Mouse (Mus musculus) neural tube, embryonic 12.5 days (tissue): ENCODE measurements around the gene Dusp28. TPM values are rescaled to one million over a fixed set of nuclear protein-coding genes. Genes with fewer than 3 reads are reported as not detected.

Experiments used
- ATAC-seq: fragments of 200-750 bp; cut with Nextera tagmentation; 2 replicates; pipeline ENCODE4 v1.8.0; 2017; ENCODE audit warnings: low read depth, mild to moderate bottlenecking, moderate TSS enrichment, moderate library complexity; ENCODE audit not compliant: low FRiP score
- H3K27ac ChIP-seq: fragments of 300-500 bp; sonication (generic); 2 replicates; pipeline ENCODE4 v1.5.1; 2016
- H3K27me3 ChIP-seq: fragments of 300-500 bp; sonication (generic); replicated peaks from 2 replicates; pipeline ENCODE4 v1.6.1; 2016; ENCODE audit warnings: mild to moderate bottlenecking
- H3K36me3 ChIP-seq: fragments of 300-500 bp; sonication (generic); 2 replicates; pipeline ENCODE4 v1.6.1; 2016; ENCODE audit warnings: mild to moderate bottlenecking
- H3K4me1 ChIP-seq: fragments of 300-500 bp; sonication (generic); 2 replicates; pipeline ENCODE4 v1.6.1; 2016
- H3K4me2 ChIP-seq: fragments of 300-500 bp; sonication (generic); replicated peaks from 2 replicates; pipeline ENCODE4 v1.6.1; 2016; ENCODE audit warnings: mild to moderate bottlenecking
- H3K4me3 ChIP-seq: fragments of 300-500 bp; sonication (generic); 2 replicates; pipeline ENCODE4 v1.5.1; 2016
- H3K9ac ChIP-seq: fragments of 300-500 bp; sonication (generic); 2 replicates; pipeline ENCODE4 v1.6.1; 2016; ENCODE audit warnings: mild to moderate bottlenecking
- H3K9me3 ChIP-seq: fragments of 300-500 bp; sonication (generic); 2 replicates; pipeline ENCODE4 v1.6.1; 2016; ENCODE audit warnings: mild to moderate bottlenecking
- WGBS: fragments of 180-500 bp; shearing (Covaris S2); methylation state at CpG from one replicate; pipeline ENCODE4 v1.1.7; 2016; 5-methylcytosine and 5-hydroxymethylcytosine counted together
- polyA plus RNA-seq: library from polyadenylated mRNA; unstranded; fragments of >200 nt; fragmentation: Nextera tagmentation; extraction: Ambion mirVana; gene quantifications from 2 replicates; pipeline ENCODE4 v1.2.1, GENCODE M21; 2016

The Dusp28 gene
- polyA plus RNA-seq, result 13.1 and 13.4 TPM in 2 replicates

GRCm38 (mm10) chr1:92906779-92907631, at the start of gene Dusp28:
TSS of gene Dusp28 (plus strand) at chr1:92906981.
- Histone ChIP-seq H3K4me2 (peak within 1 kb of the TSS; percentile 68), H3K27ac (peak within 1 kb of the TSS; percentile 44)
- under 1% methylated on average over 81 of the region's 81 CpGs for WGBS

GRCm38 (mm10) chr1:92861503-92861902, 45.3 kb upstream of the Dusp28 start:
- Histone ChIP-seq H3K4me2 (no peak overlapping the region), H3K9ac (no peak overlapping the region), H3K9me3 (no peaks in the 10 kb centered on the region), H3K4me3 (no peak overlapping the region), H3K4me1 (no peaks in the 10 kb centered on the region), H3K27me3 (no peaks in the 10 kb centered on the region), H3K36me3 (peaks cover 37% of the 10 kb centered on the region), H3K27ac (no peak overlapping the region)
- ATAC-seq, result no peak
- 79% methylated on average over 6 of the region's 6 CpGs for WGBS

More at GRCm38 (mm10) chr1:92906779-92907631, at the start of gene Dusp28:
- H3K4me1 ChIP-seq, result peaks cover 36% of the 10 kb centered on the region
- no peaks in the 10 kb centered on the region for H3K9me3 ChIP-seq
- peak within 1 kb of the TSS; percentile 61 for H3K9ac ChIP-seq
- peak within 1 kb of the TSS; percentile 72 for H3K4me3 ChIP-seq
- ATAC-seq, result peak; percentile 92
- H3K36me3 ChIP-seq, result no peaks in the 10 kb centered on the region
- 0 out of 2 replicates have a peak, but pooled peaks cover 4% of the 10 kb centered on the region for H3K27me3 ChIP-seq

DNA sequence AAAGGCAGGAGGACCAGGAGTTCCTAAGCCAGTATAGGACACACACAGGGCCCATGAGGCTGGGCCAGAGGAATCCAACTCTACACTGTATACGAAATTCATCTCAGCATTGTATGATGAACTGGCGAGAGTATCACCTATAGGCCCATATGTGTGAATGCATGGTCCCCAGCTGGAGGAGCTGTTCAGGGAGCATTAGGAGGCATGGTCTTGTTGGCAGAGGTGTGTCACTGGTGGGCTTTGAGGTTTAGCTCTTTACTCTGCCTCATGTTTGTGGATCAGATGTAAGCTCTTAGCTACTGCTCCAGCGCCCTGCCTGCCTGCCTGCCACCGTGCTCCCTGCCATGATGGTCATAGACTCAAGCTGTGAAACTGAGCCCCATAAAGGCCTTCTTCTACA, 43.5 kb upstream of the Dusp28 start:
- Histone ChIP-seq H3K9ac (no peak overlapping the region), H3K4me3 (no peak overlapping the region), H3K9me3 (no peaks in the 10 kb centered on the region), H3K4me1 (no peaks in the 10 kb centered on the region), H3K27ac (no peak overlapping the region), H3K36me3 (peaks cover 20% of the 10 kb centered on the region), H3K27me3 (no peaks in the 10 kb centered on the region), H3K4me2 (no peak overlapping the region)
- ATAC-seq, result no peak
- WGBS, result 85% methylated on average over 4 of the region's 4 CpGs

DNA sequence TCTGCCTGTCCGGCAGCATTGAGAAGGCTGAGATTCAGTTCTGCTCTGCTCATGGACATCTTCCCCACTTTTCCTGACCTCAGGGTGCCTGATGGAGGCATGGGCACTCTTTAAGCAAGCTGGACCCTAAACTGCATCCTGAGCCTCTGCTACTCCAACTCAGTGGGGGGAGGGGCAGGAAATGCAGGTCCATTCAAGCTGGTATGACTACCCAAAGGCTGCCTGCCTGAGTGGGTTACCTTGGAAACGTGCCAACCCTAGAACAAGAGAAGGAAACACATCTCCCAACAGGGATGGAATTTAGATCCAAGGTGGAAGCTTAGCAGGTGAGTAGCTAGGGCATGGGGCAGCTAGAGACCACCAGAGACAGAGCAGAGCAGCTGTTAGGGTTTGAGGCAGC, 40.6 kb upstream of the Dusp28 start:
- Histone ChIP-seq H3K4me3 (no peak overlapping the region), H3K4me2 (no peak overlapping the region), H3K27me3 (no peaks in the 10 kb centered on the region), H3K27ac (no peak overlapping the region), H3K9me3 (no peaks in the 10 kb centered on the region), H3K36me3 (no peaks in the 10 kb centered on the region), H3K9ac (no peak overlapping the region), H3K4me1 (no peaks in the 10 kb centered on the region)
- WGBS, result 64% methylated on average over 2 of the region's 2 CpGs
- no peak for ATAC-seq

GRCm38 (mm10) chr1:92869985-92870384, 36.8 kb upstream of the Dusp28 start:
- Histone ChIP-seq H3K9ac (no peak overlapping the region), H3K9me3 (no peaks in the 10 kb centered on the region), H3K27me3 (no peaks in the 10 kb centered on the region), H3K36me3 (no peaks in the 10 kb centered on the region), H3K4me3 (no peak overlapping the region), H3K4me1 (no peaks in the 10 kb centered on the region), H3K4me2 (no peak overlapping the region), H3K27ac (no peak overlapping the region)
- 76% methylated on average over 2 of the region's 2 CpGs for WGBS
- ATAC-seq, result no peak

- H3K9ac ChIP-seq, result no peak overlapping the region
- H3K4me3 ChIP-seq, result no peak overlapping the region
- H3K36me3 ChIP-seq, result no peaks in the 10 kb centered on the region
- H3K27ac ChIP-seq, result no peak overlapping the region
- 90% methylated on average over 7 of the region's 7 CpGs for WGBS
- no peaks in the 10 kb centered on the region for H3K9me3 ChIP-seq
- no peaks in the 10 kb centered on the region for H3K27me3 ChIP-seq
- no peak for ATAC-seq
- no peak overlapping the region for H3K4me2 ChIP-seq
- H3K4me1 ChIP-seq, result no peaks in the 10 kb centered on the region
Observed at GRCm38 (mm10) chr1:92872666-92873065, 34.1 kb upstream of the Dusp28 start.

GRCm38 (mm10) chr1:92874011-92874410, 32.8 kb upstream of the Dusp28 start:
- Histone ChIP-seq H3K27ac (no peak overlapping the region), H3K4me1 (no peaks in the 10 kb centered on the region), H3K9ac (no peak overlapping the region), H3K36me3 (no peaks in the 10 kb centered on the region), H3K27me3 (no peaks in the 10 kb centered on the region), H3K4me2 (no peak overlapping the region), H3K4me3 (no peak overlapping the region), H3K9me3 (no peaks in the 10 kb centered on the region)
- no peak for ATAC-seq
- WGBS, result 90% methylated on average over 3 of the region's 3 CpGs

- Histone ChIP-seq H3K4me2 (no peak overlapping the region), H3K36me3 (no peaks in the 10 kb centered on the region), H3K4me3 (no peak overlapping the region), H3K9me3 (no peaks in the 10 kb centered on the region), H3K4me1 (no peaks in the 10 kb centered on the region), H3K27ac (no peak overlapping the region), H3K9ac (no peak overlapping the region), H3K27me3 (no peaks in the 10 kb centered on the region)
- no peak for ATAC-seq
- WGBS, result 84% methylated on average over 8 of the region's 8 CpGs
Observed at GRCm38 (mm10) chr1:92875360-92876111, 31.2 kb upstream of the Dusp28 start.

- no peak overlapping the region for H3K4me3 ChIP-seq
- H3K9me3 ChIP-seq, result no peaks in the 10 kb centered on the region
- H3K9ac ChIP-seq, result no peak overlapping the region
- no peaks in the 10 kb centered on the region for H3K36me3 ChIP-seq
- no peak overlapping the region for H3K4me2 ChIP-seq
- H3K27ac ChIP-seq, result no peak overlapping the region
- no peak for ATAC-seq
- no peaks in the 10 kb centered on the region for H3K4me1 ChIP-seq
- H3K27me3 ChIP-seq, result no peaks in the 10 kb centered on the region
- 71% methylated on average over 12 of the region's 12 CpGs for WGBS
Observed at GRCm38 (mm10) chr1:92877431-92877978, 29.3 kb upstream of the Dusp28 start.

DNA sequence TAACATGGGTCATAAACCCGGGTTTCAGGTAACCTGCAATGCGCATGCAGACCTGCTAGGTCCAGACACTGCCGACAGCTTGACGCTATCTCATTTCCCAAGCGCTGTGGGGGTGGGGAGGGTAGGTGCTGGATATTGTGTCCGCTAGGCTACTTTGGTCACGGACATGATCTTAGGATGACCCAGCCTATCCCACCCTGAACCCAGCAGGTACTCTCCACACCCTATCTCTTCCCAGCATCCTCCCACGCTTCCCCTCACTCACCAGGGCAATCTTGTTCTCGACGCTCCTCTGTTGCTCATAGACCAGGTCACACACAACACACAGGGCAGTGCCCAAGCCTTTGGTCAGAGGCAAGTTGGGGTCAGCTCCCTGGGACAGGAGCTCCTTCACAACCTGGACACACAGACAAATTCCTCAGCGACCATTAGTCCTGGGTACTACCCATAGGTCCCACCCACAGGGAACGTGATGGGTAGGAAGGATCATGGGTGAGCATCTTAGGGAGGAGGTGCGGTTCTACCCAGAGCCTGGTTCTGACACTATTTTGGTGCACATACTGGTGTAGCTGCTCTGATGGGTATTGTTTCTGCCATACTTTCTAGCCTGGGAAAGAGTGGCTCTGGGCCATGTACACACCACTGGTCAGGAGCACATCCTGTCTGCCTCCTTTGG, 28.6 kb upstream of the Dusp28 start:
- 88% methylated on average over 13 of the region's 13 CpGs for WGBS
- no peak for ATAC-seq

DNA sequence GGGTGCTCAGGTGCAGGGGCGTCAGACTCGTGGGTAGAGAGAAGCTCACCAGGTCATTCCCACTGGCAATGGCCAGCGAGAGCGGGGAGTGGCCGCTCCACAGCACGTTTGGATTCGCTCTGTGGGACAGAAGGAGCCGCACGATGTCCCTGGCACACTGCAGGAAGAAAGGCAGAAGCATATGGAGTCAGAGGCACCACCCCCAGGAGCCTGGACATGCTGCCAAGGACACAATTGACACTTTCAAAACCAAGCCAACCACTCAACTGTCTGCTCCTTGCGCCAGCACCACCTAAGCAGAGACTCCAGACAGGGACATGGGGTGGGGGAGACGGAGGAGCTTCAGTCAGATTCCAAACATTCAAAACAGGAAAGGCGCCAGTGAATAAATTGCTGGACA, 27.5 kb upstream of the Dusp28 start:
- whole genome bisulfite sequencing, result 86% methylated on average over 12 of the region's 12 CpGs
- no peak overlapping the region for H3K4me2 ChIP-seq
- no peaks in the 10 kb centered on the region for H3K36me3 ChIP-seq
- H3K27ac ChIP-seq, result no peak overlapping the region
- ATAC-seq, result no peak
- H3K4me3 ChIP-seq, result no peak overlapping the region
- H3K27me3 ChIP-seq, result no peaks in the 10 kb centered on the region
- no peak overlapping the region for H3K9ac ChIP-seq
- H3K9me3 ChIP-seq, result no peaks in the 10 kb centered on the region
- no peaks in the 10 kb centered on the region for H3K4me1 ChIP-seq

More for the DNA sequence above, 28.6 kb upstream of the Dusp28 start:
- H3K36me3 ChIP-seq, result no peaks in the 10 kb centered on the region
- H3K4me2 ChIP-seq, result no peak overlapping the region
- H3K27ac ChIP-seq, result no peak overlapping the region
- no peaks in the 10 kb centered on the region for H3K4me1 ChIP-seq
- no peak overlapping the region for H3K9ac ChIP-seq
- H3K27me3 ChIP-seq, result no peaks in the 10 kb centered on the region
- H3K4me3 ChIP-seq, result no peak overlapping the region
- H3K9me3 ChIP-seq, result no peaks in the 10 kb centered on the region

DNA sequence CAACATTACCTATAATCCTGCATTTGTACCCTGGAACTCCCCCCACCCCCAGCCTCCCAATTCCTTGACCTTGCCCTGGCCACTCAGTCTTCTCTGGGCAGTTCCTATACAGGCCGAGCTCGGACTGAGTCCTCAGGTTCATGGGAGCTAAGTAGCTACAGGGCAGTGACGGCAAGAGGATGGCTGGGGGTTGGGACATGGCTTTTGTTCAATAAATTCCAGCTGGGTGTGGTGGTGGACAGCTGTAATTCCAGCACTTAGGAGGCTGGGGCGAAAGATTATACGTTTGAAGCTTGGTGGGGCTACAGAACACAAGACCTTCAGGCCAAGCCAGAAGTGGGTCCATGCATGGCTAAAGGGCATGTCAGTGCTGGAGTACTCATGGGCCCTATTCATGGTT, 26.7 kb upstream of the Dusp28 start:
- H3K4me1 ChIP-seq, result no peaks in the 10 kb centered on the region
- no peak overlapping the region for H3K4me2 ChIP-seq
- no peaks in the 10 kb centered on the region for H3K9me3 ChIP-seq
- no peak overlapping the region for H3K9ac ChIP-seq
- H3K36me3 ChIP-seq, result no peaks in the 10 kb centered on the region
- H3K27me3 ChIP-seq, result no peaks in the 10 kb centered on the region
- WGBS, result 86% methylated on average over 5 of the region's 5 CpGs
- H3K4me3 ChIP-seq, result no peak overlapping the region
- no peak for ATAC-seq
- H3K27ac ChIP-seq, result no peak overlapping the region
